Mouse (Mus musculus): ENCODE measurements around the gene Magi1. TPM values are rescaled to one million over a fixed set of nuclear protein-coding genes. Genes with fewer than 3 reads are reported as not detected.
A peak's percentile ranks its signal among the peaks of the same experiment; 100 is the strongest.

Magi1 gene
- polyA plus RNA-seq, 1 experiment from 2014 or later, result 1.9 TPM

DNA sequence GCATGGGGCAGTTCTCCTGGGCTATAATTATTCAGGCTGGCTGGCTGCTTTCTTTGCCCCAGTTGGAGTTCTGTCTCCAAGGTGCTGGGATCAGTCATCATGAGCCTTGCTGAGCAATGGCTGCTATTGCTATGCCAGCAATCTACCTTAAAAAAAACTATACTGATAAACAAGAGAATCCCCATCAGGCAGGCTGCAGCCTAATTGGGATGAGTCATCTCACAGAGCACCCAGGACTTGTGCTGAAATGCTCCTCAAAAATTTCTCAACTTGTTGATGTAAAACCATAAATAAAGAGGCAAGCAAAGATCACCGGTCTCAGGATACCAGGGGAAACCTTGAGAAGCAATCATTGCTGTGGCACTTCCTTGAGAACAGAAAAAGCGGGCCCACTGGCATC is 141.2 kb downstream of the Magi1 start:
- TF ChIP-seq EP300 (IDR thresholded peaks at IDR 0.05; ENCODE audit: low read depth), result no peak
- TF ChIP-seq CTCF (IDR thresholded peaks at IDR 0.05; ENCODE audit: low read depth), result no peak
- 83% methylated on average over 2 of the region's 2 CpGs for WGBS (ENCODE audit: insufficient replicate concordance)
- Histone ChIP-seq H3K4me3 (ENCODE audit: low read depth, low read length) (no peak overlapping the region), H3K4me1 (ENCODE audit: insufficient read depth) (no peaks in the 10 kb centered on the region), H3K36me3 (replicated peaks; ENCODE audit: insufficient read depth, low read length) (no peaks in the 10 kb centered on the region), H3K9ac (replicated peaks) (no peak overlapping the region), H3K27ac (ENCODE audit: low read depth) (no peak overlapping the region), H3K9me3 (ENCODE audit: low read length) (no peaks in the 10 kb centered on the region), H3K27me3 (ENCODE audit: insufficient read depth, low read length) (no peaks in the 10 kb centered on the region), H3K4me2 (ENCODE audit: low read depth, low read length) (no peak overlapping the region)
- DNase-seq, result no peak
- no peak for ATAC-seq

DNA sequence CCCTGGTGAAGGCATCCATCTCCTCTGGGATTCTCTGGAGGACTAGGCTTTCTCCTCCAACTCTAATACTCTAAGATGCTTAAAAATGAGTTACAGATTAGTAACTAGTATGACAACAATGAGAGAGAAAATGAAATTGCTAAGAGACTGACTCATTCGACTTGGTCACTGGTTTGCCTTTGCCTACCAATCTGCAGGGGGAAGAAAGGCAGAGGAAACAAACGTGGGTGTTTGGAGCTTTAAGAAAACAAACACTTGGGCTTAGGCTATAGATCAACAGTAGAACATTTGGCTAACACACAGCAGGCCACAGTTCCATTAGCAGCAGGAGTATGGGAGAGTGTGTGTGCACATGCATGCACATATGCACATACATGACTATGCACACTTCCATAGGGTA is 142.2 kb downstream of the Magi1 start:
- no peaks in the 10 kb centered on the region for H3K36me3 ChIP-seq (replicated peaks; ENCODE audit: insufficient read depth, low read length)
- ATAC-seq, result no peak

DNA sequence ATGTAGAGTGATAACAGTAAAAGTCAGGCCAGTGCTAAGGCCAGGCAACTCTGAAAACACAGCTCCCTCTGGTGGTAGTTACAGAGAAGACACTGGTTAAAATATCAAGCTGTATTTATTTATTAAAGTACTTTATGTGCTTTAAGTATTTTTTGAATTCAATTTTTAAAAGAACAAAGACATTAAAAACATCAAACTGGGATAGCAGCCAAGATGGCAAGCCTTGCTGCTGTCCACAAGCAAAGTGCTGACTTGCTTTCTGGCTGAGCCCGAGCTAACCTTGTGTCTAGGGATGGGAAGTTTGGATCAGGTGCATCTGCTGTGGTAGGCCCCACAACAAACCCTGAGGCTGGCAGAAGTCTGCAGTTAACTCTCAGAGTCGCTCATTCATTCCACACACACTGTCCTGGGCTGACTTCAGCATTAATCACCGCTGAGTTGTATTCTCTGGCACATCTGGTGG is 143.7 kb downstream of the Magi1 start:
- H3K4me2 ChIP-seq (ENCODE audit: low read depth, low read length), result no peak overlapping the region
- no peak overlapping the region for H3K9ac ChIP-seq (replicated peaks)
- DNase-seq, result no peak
- H3K27me3 ChIP-seq (ENCODE audit: insufficient read depth, low read length), result no peaks in the 10 kb centered on the region
- no peak overlapping the region for H3K27ac ChIP-seq (ENCODE audit: low read depth)
- TF ChIP-seq CTCF (IDR thresholded peaks at IDR 0.05; ENCODE audit: low read depth) (peak; percentile 56), EP300 (IDR thresholded peaks at IDR 0.05; ENCODE audit: low read depth) (no peak)
- no peaks in the 10 kb centered on the region for H3K36me3 ChIP-seq (replicated peaks; ENCODE audit: insufficient read depth, low read length)
- WGBS (ENCODE audit: insufficient replicate concordance), result 73% methylated on average over 3 of the region's 3 CpGs
- H3K4me3 ChIP-seq (ENCODE audit: low read depth, low read length), result no peak overlapping the region
- H3K4me1 ChIP-seq (ENCODE audit: insufficient read depth), result no peaks in the 10 kb centered on the region
- ATAC-seq, result no peak
- no peaks in the 10 kb centered on the region for H3K9me3 ChIP-seq (ENCODE audit: low read length)

More for the DNA sequence above, 142.2 kb downstream of the Magi1 start:
- Histone ChIP-seq H3K9me3 (ENCODE audit: low read length) (no peaks in the 10 kb centered on the region), H3K27ac (ENCODE audit: low read depth) (no peak overlapping the region), H3K27me3 (ENCODE audit: insufficient read depth, low read length) (no peaks in the 10 kb centered on the region), H3K9ac (replicated peaks) (no peak overlapping the region), H3K4me2 (ENCODE audit: low read depth, low read length) (no peak overlapping the region), H3K4me1 (ENCODE audit: insufficient read depth) (no peaks in the 10 kb centered on the region), H3K4me3 (ENCODE audit: low read depth, low read length) (no peak overlapping the region)
- TF ChIP-seq CTCF (IDR thresholded peaks at IDR 0.05; ENCODE audit: low read depth) (no peak), EP300 (IDR thresholded peaks at IDR 0.05; ENCODE audit: low read depth) (no peak)
- WGBS (ENCODE audit: insufficient replicate concordance), result 35% methylated on average over 2 of the region's 2 CpGs
- DNase-seq, result no peak

DNA sequence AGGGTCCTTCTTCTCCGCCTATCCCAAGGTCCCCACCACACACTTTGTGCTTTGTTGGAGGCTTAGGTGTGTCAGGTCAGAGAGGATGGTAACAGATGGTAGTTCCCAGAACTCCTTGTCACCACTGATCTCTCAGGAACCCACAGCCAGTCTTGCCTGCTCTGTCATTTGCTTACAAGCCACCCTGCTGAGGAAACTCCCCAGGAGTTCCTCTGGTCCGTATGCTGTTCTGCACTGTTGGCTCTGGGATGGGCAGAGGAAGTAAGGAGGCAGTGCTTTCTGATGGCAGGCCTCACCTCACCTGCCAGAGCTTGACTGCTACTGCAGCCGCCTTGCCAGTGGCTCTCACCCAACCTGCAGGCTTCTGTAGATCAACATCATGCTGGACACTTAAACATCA is 147.0 kb downstream of the Magi1 start:
- Histone ChIP-seq H3K27me3 (ENCODE audit: insufficient read depth, low read length) (no peaks in the 10 kb centered on the region), H3K27ac (ENCODE audit: low read depth) (no peak overlapping the region), H3K36me3 (replicated peaks; ENCODE audit: insufficient read depth, low read length) (no peaks in the 10 kb centered on the region), H3K9me3 (ENCODE audit: low read length) (no peaks in the 10 kb centered on the region), H3K4me1 (ENCODE audit: insufficient read depth) (no peaks in the 10 kb centered on the region), H3K9ac (replicated peaks) (no peak overlapping the region), H3K4me2 (ENCODE audit: low read depth, low read length) (no peak overlapping the region), H3K4me3 (ENCODE audit: low read depth, low read length) (no peak overlapping the region)
- 83% methylated on average over 3 of the region's 3 CpGs for WGBS (ENCODE audit: insufficient replicate concordance)
- no peak for TF ChIP-seq CTCF (IDR thresholded peaks at IDR 0.05; ENCODE audit: low read depth)
- TF ChIP-seq EP300 (IDR thresholded peaks at IDR 0.05; ENCODE audit: low read depth), result no peak
- no peak for ATAC-seq
- no peak for DNase-seq

DNA sequence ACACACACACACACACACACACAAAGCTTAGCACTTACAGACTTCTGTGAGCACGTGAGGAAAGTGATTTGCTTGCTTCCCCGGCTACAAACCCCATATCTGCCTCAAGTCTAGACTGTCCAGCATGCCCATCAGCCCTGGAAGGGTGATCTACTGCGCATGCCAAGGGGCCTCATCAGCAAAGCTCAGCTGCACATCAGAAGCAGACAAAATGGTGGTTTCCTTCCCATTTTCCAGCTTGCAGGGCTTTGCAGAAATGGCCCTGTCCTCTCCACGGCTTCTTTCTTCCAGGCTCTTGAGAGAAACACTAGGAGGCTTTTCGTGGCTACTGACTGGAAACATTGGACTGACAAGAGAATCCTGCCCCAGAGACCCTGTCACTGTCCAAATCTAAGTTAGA is 149.6 kb downstream of the Magi1 start:
- Histone ChIP-seq H3K9me3 (ENCODE audit: low read length) (no peaks in the 10 kb centered on the region), H3K27ac (ENCODE audit: low read depth) (no peak overlapping the region), H3K4me3 (ENCODE audit: low read depth, low read length) (no peak overlapping the region), H3K4me1 (ENCODE audit: insufficient read depth) (no peaks in the 10 kb centered on the region; the same call in 1 of the 2 replicates), H3K27me3 (ENCODE audit: insufficient read depth, low read length) (no peaks in the 10 kb centered on the region), H3K4me2 (ENCODE audit: low read depth, low read length) (no peak overlapping the region), H3K9ac (replicated peaks) (no peak overlapping the region), H3K36me3 (replicated peaks; ENCODE audit: insufficient read depth, low read length) (no peaks in the 10 kb centered on the region)
- DNase-seq (no peak), ATAC-seq (no peak)
- WGBS (ENCODE audit: insufficient replicate concordance), result 55% methylated on average over 5 of the region's 5 CpGs
- TF ChIP-seq CTCF (IDR thresholded peaks at IDR 0.05; ENCODE audit: low read depth), result no peak
- no peak for TF ChIP-seq EP300 (IDR thresholded peaks at IDR 0.05; ENCODE audit: low read depth)

DNA sequence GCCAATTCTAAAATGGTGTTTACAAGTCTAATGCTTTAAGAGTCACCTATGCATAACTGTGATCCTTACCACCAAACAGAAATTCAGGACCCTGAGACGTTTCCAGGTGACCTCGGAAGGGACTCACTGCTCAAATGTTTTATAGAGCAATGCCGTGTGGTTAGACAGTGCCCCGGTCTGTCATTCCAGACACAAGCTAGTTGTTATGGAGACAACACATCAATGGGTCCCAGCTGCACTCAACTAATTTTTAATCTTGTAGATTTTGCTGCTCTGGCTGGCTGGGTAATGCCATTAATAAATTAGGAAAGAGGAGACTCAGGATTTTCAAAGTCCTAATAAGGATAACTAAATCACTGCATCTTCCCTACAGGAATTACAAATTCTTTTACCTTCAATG is 151.7 kb downstream of the Magi1 start:
- H3K9me3 ChIP-seq (ENCODE audit: low read length), result no peaks in the 10 kb centered on the region
- 76% methylated on average over 4 of the region's 4 CpGs for WGBS (ENCODE audit: insufficient replicate concordance)
- no peaks in the 10 kb centered on the region; the same call in 1 of the 2 replicates for H3K4me1 ChIP-seq (ENCODE audit: insufficient read depth)
- no peak for ATAC-seq
- no peak overlapping the region for H3K4me2 ChIP-seq (ENCODE audit: low read depth, low read length)
- TF ChIP-seq CTCF (IDR thresholded peaks at IDR 0.05; ENCODE audit: low read depth) (no peak), EP300 (IDR thresholded peaks at IDR 0.05; ENCODE audit: low read depth) (no peak)
- no peaks in the 10 kb centered on the region for H3K27me3 ChIP-seq (ENCODE audit: insufficient read depth, low read length)
- H3K27ac ChIP-seq (ENCODE audit: low read depth), result no peak overlapping the region
- H3K36me3 ChIP-seq (replicated peaks; ENCODE audit: insufficient read depth, low read length), result no peaks in the 10 kb centered on the region
- no peak overlapping the region for H3K9ac ChIP-seq (replicated peaks)
- no peak overlapping the region for H3K4me3 ChIP-seq (ENCODE audit: low read depth, low read length)
- no peak for DNase-seq

DNA sequence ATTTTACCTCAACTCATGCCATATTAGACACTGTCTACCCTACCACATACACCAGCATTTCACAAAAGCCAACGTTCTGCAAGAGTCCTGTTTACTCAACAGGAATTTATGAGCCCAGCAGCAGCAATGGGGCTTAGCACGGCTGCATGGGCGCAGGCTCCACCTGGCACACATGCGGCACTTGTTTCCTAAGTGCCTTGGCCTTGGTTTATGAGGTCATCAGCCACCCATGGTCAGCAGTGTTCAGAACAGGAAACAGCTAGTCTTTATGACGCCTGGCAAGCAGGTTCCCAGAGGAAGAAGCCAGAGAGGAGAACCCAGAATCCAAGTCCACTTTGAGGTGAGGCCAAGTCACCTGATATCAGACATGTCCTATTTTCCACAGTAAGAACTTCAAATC is 153.3 kb downstream of the Magi1 start:
- TF ChIP-seq EP300 (IDR thresholded peaks at IDR 0.05; ENCODE audit: low read depth) (no peak), CTCF (IDR thresholded peaks at IDR 0.05; ENCODE audit: low read depth) (no peak)
- ATAC-seq (no peak), DNase-seq (no peak)
- WGBS (ENCODE audit: insufficient replicate concordance), result 47% methylated on average over 5 of the region's 5 CpGs
- no peaks in the 10 kb centered on the region for H3K36me3 ChIP-seq (replicated peaks; ENCODE audit: insufficient read depth, low read length)
- no peak overlapping the region for H3K9ac ChIP-seq (replicated peaks)
- no peak overlapping the region for H3K27ac ChIP-seq (ENCODE audit: low read depth)
- H3K9me3 ChIP-seq (ENCODE audit: low read length), result no peaks in the 10 kb centered on the region
- no peak overlapping the region for H3K4me2 ChIP-seq (ENCODE audit: low read depth, low read length)
- H3K4me1 ChIP-seq (ENCODE audit: insufficient read depth), result no peaks in the 10 kb centered on the region; the same call in 1 of the 2 replicates
- H3K4me3 ChIP-seq (ENCODE audit: low read depth, low read length), result no peak overlapping the region
- no peaks in the 10 kb centered on the region for H3K27me3 ChIP-seq (ENCODE audit: insufficient read depth, low read length)
